Mouse (Mus musculus): Measurements from ENCODE around the gene Olfr834. TPM values are rescaled to one million over a fixed set of nuclear protein-coding genes. Genes with fewer than 3 reads are reported as not detected.

Gene Olfr834
- not detected for total RNA-seq (2021)
- long read RNA-seq, experiment 1 = 0 reads
- long read RNA-seq, experiment 2 = 0 reads

- no peak for DNase-seq (ENCODE audit: low spot score in 2 of 2)
- Histone ChIP-seq H3K27ac (no peak within 1 kb of the TSS), H3K4me3 (no peak within 1 kb of the TSS)
- TF ChIP-seq CTCF (conservative IDR thresholded peaks at IDR 0.05) = no peak
These were observed at the start of gene Olfr834 for GRCm38 (mm10) chr9:18987690-18988089. Olfr834 (plus strand) TSS chr9:18987990.

- no peak overlapping the region for H3K27ac ChIP-seq
- TF ChIP-seq CTCF (conservative IDR thresholded peaks at IDR 0.05) = no peak
- no peak overlapping the region for H3K4me3 ChIP-seq
- DNase-seq (ENCODE audit: low spot score in 2 of 2) = no peak
These were observed 25.8 kb upstream of the Olfr834 start for GRCm38 (mm10) chr9:18962021-18962420.

DNA sequence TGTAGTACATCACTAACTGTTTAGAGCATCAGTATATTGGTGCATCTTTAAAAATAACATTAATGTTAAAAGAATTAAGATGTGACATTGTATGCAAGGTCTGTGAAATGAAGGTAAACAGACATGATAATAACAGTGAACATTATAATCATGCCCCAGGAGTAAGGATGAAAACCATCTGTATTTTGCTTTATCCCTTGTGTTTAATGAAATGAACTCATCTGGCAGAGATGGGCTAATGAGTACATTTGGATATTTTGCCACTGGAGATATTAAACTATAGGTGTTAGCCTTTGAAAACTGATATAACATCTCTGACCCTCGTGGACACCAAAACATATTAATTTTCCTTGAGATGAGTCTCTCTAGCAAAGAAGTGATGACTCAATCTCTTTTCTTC is 44.6 kb downstream of the Olfr834 start, which contains the start of gene Olfr835:
Olfr835 (plus strand) TSS at position 301 of the 400 bp plus-strand sequence.
- Histone ChIP-seq H3K27ac (no peak within 1 kb of the TSS), H3K4me3 (no peak within 1 kb of the TSS)
- DNase-seq (ENCODE audit: low spot score in 2 of 2) = no peak
- TF ChIP-seq CTCF (conservative IDR thresholded peaks at IDR 0.05) = no peak

Other genes with a start within 250 kb of the Olfr834 start
- not detected for gene Olfr24, start 224.0 kb upstream of the Olfr834 start, total RNA-seq (2021)
- gene Olfr828, start 168.5 kb upstream of the Olfr834 start, total RNA-seq (2021) = not detected
- not detected for gene Olfr829, start 133.1 kb upstream of the Olfr834 start, total RNA-seq (2021)
- not detected for gene Olfr830, start 113.3 kb upstream of the Olfr834 start, total RNA-seq (2021)
- gene Olfr832, start 50.9 kb upstream of the Olfr834 start, total RNA-seq (2021) = not detected
- gene Olfr835, start 44.7 kb downstream of the Olfr834 start, total RNA-seq (2021) = not detected
- gene Olfr836, start 132.4 kb downstream of the Olfr834 start, total RNA-seq (2021) = not detected
- gene Olfr837, start 148.3 kb downstream of the Olfr834 start, total RNA-seq (2021) = not detected
- gene Olfr839-ps1, start 189.3 kb downstream of the Olfr834 start, total RNA-seq (2021) = under 1 TPM; 0.05 to 0.08 TPM

Measured in layer of hippocampus, adult 2 months (tissue).